Mouse (Mus musculus): ENCODE results near the gene Hsph1.

GRCm38 (mm10) chr5:149647367-149648115, 11.4 kb upstream of the Hsph1 start:
- TF ChIP-seq CTCF (IDR thresholded peaks at IDR 0.05; ENCODE audit: low read depth, low read length) = no peak
- no peak for TF ChIP-seq POLR2A (IDR thresholded peaks at IDR 0.05; ENCODE audit: insufficient read depth, low read length)
- TF ChIP-seq EP300 (IDR thresholded peaks at IDR 0.05; ENCODE audit: insufficient read depth, low read depth, low read length) = no peak

All from ES-Bruce4 (cell line).